Mouse (Mus musculus) adrenal gland, postnatal 36 days (tissue): ENCODE data around the gene Znrf4. TPM values are rescaled to one million over a fixed set of nuclear protein-coding genes. Genes with fewer than 3 reads are reported as not detected.

ENCODE experiments used
- DNase-seq, 2 experiments: peaks; one replicate each; pipeline ENCODE4 v3.0.0; 2021; ENCODE audit warnings: mixed read lengths in 1 of 2
- total RNA-seq, 2 experiments: library from RNA; stranded (reverse); gene quantifications; 2 replicates each; pipeline ENCODE4 v1.2.3; 2021

Znrf4 gene
- total RNA-seq, 2 experiments from 2014 or later, result not detected

- DNase-seq, result no peak
Observed at GRCm38 (mm10) chr17:56468380-56468779, 43.9 kb downstream of the Znrf4 start.

- no peak for DNase-seq
Observed at GRCm38 (mm10) chr17:56467456-56467884, 44.8 kb downstream of the Znrf4 start.

- DNase-seq, result no peak
Observed at GRCm38 (mm10) chr17:56466747-56467146, 45.5 kb downstream of the Znrf4 start.

- no peak for DNase-seq
Observed at GRCm38 (mm10) chr17:56464817-56465216, 47.4 kb downstream of the Znrf4 start.

GRCm38 (mm10) chr17:56464345-56464744 is 47.9 kb downstream of the Znrf4 start:
- no peak for DNase-seq

GRCm38 (mm10) chr17:56463500-56463899 is 48.7 kb downstream of the Znrf4 start:
- DNase-seq, result no peak

GRCm38 (mm10) chr17:56462835-56463455 is 49.3 kb downstream of the Znrf4 start:
- no peak for DNase-seq

GRCm38 (mm10) chr17:56461771-56462743 is 50.2 kb downstream of the Znrf4 start:
- DNase-seq, result peak; percentile 100

Other genes starting within 250 kb of the Znrf4 start
- gene Ticam1, start 235.6 kb downstream of the Znrf4 start, total RNA-seq, result 10 to 100 TPM; 21.1 to 23.1 TPM
- 100 to 1,000 TPM in 1 of 2 experiments, 10 to 100 TPM in 1; 51.4 to 106 TPM for gene Plin3, start 219.6 kb downstream of the Znrf4 start, total RNA-seq
- not detected for gene Arrdc5, start 212.1 kb downstream of the Znrf4 start, total RNA-seq
- gene Uhrf1, start 209.1 kb downstream of the Znrf4 start, total RNA-seq, result 1 to 10 TPM; 5.9 to 9.4 TPM
- gene Kdm4b, start 186.4 kb downstream of the Znrf4 start, total RNA-seq, result 10 to 100 TPM; 38.1 to 39.9 TPM
- 100 to 1,000 TPM; 157 to 172 TPM for gene Ptprs, start 35.9 kb downstream of the Znrf4 start, total RNA-seq
- 1 to 10 TPM in 1 of 2 experiments, under 1 TPM in 1; 0.95 to 1.6 TPM for gene Gm20219, start 42.0 kb upstream of the Znrf4 start, total RNA-seq
- 100 to 1,000 TPM; 103 to 126 TPM for gene Safb2, start 72.2 kb upstream of the Znrf4 start, total RNA-seq
- gene Safb, start 72.4 kb upstream of the Znrf4 start, total RNA-seq, result 100 to 1,000 TPM; 103 to 122 TPM
- 100 to 1,000 TPM; 293 to 327 TPM for gene 2410015M20Rik, start 97.3 kb upstream of the Znrf4 start, total RNA-seq
- gene Rpl36, start 101.0 kb upstream of the Znrf4 start, total RNA-seq, result 100 to 1,000 TPM; 804 to 953 TPM
- gene Lonp1, start 114.5 kb upstream of the Znrf4 start, total RNA-seq, result 100 to 1,000 TPM; 582 to 584 TPM
- 1 to 10 TPM; 1.5 to 2.4 TPM for gene Catsperd, start 115.7 kb upstream of the Znrf4 start, total RNA-seq
- gene Ranbp3, start 160.9 kb upstream of the Znrf4 start, total RNA-seq, result 10 to 100 TPM; 67.8 to 74.1 TPM
- 100 to 1,000 TPM; 290 to 298 TPM for gene Ndufa11, start 205.3 kb upstream of the Znrf4 start, total RNA-seq
- gene Vmac, start 205.6 kb upstream of the Znrf4 start, total RNA-seq, result 10 to 100 TPM; 14.7 to 36.6 TPM
- 1 to 10 TPM; 3.8 to 5.4 TPM for gene Nrtn, start 245.1 kb upstream of the Znrf4 start, total RNA-seq